Mouse (Mus musculus) olfactory bulb, adult 2 months (tissue): ENCODE measurements around the gene Dnajc10.

Source experiments
- CTCF ChIP-seq: fragments of 200-500 bp; IDR thresholded peaks from 2 replicates; pipeline ENCODE4 v1.5.1; 2012; ENCODE audit warnings: low read depth, mild to moderate bottlenecking, low read length, moderate library complexity; ENCODE audit not compliant: insufficient read depth
- POLR2A ChIP-seq: fragments of 200-500 bp; IDR thresholded peaks from 2 replicates; pipeline ENCODE4 v1.6.1; 2012; ENCODE audit warnings: mild to moderate bottlenecking, low read depth, low read length, moderate library complexity; ENCODE audit not compliant: insufficient read depth

DNA sequence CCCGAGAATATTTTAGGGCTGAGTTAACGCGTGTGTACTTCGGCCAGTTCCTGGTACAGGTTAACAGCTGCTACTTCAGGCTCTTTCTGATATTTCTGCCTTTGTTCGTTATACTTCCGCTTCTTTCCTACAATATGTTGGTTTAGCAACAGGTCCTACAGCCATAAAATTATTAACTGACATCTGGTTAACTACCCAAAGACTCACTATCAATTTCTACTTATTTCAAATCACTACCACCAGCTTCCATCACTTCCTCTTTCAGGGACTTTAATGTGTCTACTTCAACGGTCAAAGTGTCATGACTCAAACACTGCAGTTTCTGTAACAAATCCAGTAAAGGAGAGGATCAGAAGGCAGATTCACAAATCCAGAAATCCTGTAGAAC is 418 bp upstream of the Dnajc10 start:
- TF ChIP-seq CTCF (no peak), POLR2A (no peak)
